Mouse (Mus musculus) right cerebral cortex, adult 18-20 months (tissue): ENCODE results near the gene Tnrc18.

Experiments
- DNase-seq: peaks from one replicate; pipeline ENCODE4 v3.0.0; 2022; ENCODE audit warnings: mixed read lengths

Tnrc18 gene

GRCm38 (mm10) chr5:142807661-142808060 lies 9.8 kb downstream of the Tnrc18 start:
- DNase-seq = no peak

- no peak for DNase-seq
These were observed 13.7 kb downstream of the Tnrc18 start for GRCm38 (mm10) chr5:142803746-142804145.

- no peak for DNase-seq
These were observed 14.6 kb downstream of the Tnrc18 start for GRCm38 (mm10) chr5:142802884-142803283.

- DNase-seq = no peak
These were observed 15.5 kb downstream of the Tnrc18 start for GRCm38 (mm10) chr5:142801977-142802376.

GRCm38 (mm10) chr5:142800656-142801055 lies 16.8 kb downstream of the Tnrc18 start:
- DNase-seq = no peak

GRCm38 (mm10) chr5:142800198-142800597 lies 17.3 kb downstream of the Tnrc18 start:
- no peak for DNase-seq

GRCm38 (mm10) chr5:142799259-142799658 lies 18.2 kb downstream of the Tnrc18 start:
- no peak for DNase-seq

GRCm38 (mm10) chr5:142798190-142798589 lies 19.3 kb downstream of the Tnrc18 start:
- no peak for DNase-seq

- DNase-seq = no peak
These were observed 19.8 kb downstream of the Tnrc18 start for GRCm38 (mm10) chr5:142797620-142798019.

- no peak for DNase-seq
These were observed 20.5 kb downstream of the Tnrc18 start for GRCm38 (mm10) chr5:142796921-142797320.

- DNase-seq = no peak
These were observed 22.9 kb downstream of the Tnrc18 start for GRCm38 (mm10) chr5:142794582-142794981.

GRCm38 (mm10) chr5:142794161-142794560 lies 23.3 kb downstream of the Tnrc18 start:
- no peak for DNase-seq

- no peak for DNase-seq
These were observed 24.9 kb downstream of the Tnrc18 start for GRCm38 (mm10) chr5:142792594-142792993.

GRCm38 (mm10) chr5:142788279-142788678 lies 29.2 kb downstream of the Tnrc18 start:
- DNase-seq = no peak

GRCm38 (mm10) chr5:142787304-142787905 lies 30.1 kb downstream of the Tnrc18 start:
- DNase-seq = no peak

- DNase-seq = no peak
These were observed 30.8 kb downstream of the Tnrc18 start for GRCm38 (mm10) chr5:142786709-142787108.

GRCm38 (mm10) chr5:142786215-142786614 lies 31.2 kb downstream of the Tnrc18 start:
- no peak for DNase-seq

GRCm38 (mm10) chr5:142783142-142783540 lies 34.3 kb downstream of the Tnrc18 start:
- DNase-seq = no peak

- no peak for DNase-seq
These were observed 34.9 kb downstream of the Tnrc18 start for GRCm38 (mm10) chr5:142782459-142783141.

GRCm38 (mm10) chr5:142780579-142780978 lies 36.9 kb downstream of the Tnrc18 start:
- DNase-seq = no peak

- DNase-seq = no peak
These were observed 38.6 kb downstream of the Tnrc18 start for GRCm38 (mm10) chr5:142778871-142779270.

GRCm38 (mm10) chr5:142778135-142778534 lies 39.3 kb downstream of the Tnrc18 start:
- DNase-seq = no peak

- DNase-seq = no peak
These were observed 41.4 kb downstream of the Tnrc18 start for GRCm38 (mm10) chr5:142776080-142776479.

GRCm38 (mm10) chr5:142774771-142775170 lies 42.7 kb downstream of the Tnrc18 start:
- no peak for DNase-seq

- DNase-seq = no peak
These were observed 45.5 kb downstream of the Tnrc18 start for GRCm38 (mm10) chr5:142771964-142772363.
